Mouse (Mus musculus) ES-Bruce4 (cell line): ENCODE measurements around the gene Hebp1.

Experiments
- CTCF ChIP-seq: IDR thresholded peaks from one replicate; pipeline ENCODE4 v1.8.1; 2011; ENCODE audit warnings: low read depth, low read length
- POLR2A ChIP-seq: IDR thresholded peaks from one replicate; pipeline ENCODE4 v1.8.1; 2011; ENCODE audit warnings: low read length; ENCODE audit not compliant: insufficient read depth

DNA sequence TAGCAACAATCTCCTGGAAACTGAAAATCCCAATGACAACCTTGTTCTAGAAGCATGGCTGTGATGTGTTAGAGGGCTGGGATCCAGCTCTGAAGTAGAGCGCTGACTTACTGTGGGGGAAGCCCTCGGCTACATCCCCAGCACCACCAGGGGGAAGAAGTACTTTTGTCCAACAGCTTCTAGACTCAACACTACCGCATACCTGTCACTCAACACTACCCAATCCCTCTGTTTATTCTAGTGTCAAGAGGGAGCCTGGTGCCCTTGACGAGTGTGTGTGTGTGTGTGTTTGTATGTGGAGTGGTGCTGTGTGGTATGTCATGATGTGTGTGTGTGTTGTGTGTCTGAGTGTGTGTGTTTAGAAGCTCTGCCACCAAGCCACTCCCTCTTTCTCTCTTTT is 40.3 kb downstream of the Hebp1 start:
- TF ChIP-seq CTCF (no peak), POLR2A (no peak)
